19 mouse cellular contexts compared by ENCODE assay signal in the genomic region with DNA sequence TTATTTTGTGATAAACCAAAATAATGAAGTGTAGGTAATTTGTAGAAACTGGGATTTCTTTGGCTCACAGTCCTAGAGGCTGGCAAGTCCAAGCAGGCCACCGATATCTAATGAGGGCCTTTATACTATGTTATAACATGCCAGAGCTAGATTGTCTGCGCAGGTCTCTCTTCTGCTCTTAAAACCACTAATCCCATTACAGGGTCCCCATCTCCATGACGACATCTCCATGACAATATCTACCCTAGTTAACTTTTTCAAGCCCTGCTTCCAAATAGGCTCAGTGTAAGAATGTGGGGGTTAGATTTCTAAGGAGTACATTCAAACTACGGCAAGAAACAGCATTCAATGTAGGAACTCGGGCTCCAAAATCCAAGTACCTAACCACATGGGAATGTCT.
DNase-seq lines count a peak whose midpoint lies in the region; ATAC-seq lines count a peak whose summit lies in the region.
"Had no signal": no experiment of that assay in that cellular context is flagged by ENCODE, and none has a peak within 500 bp of the region (broad histone marks: within the 10 kb centered on the region; RNA-seq: fewer than 3 reads in every experiment).

No protein-coding gene starts in this region.

- H3K4me1 ChIP-seq in forebrain, embryonic 12.5 days = peaks cover 55% of the 10 kb centered on the region
- H3K4me1 ChIP-seq in midbrain, embryonic 11.5 days (ENCODE audit: control insufficient read depth, insufficient read depth, low read length) = peaks cover 32% of the 10 kb centered on the region
- H3K4me1 ChIP-seq: limb, embryonic 15.5 days; liver, embryonic 15.5 days had no signal

- peak overlapping the region; percentile 4; the same call in 1 of the 2 replicates for H3K27ac ChIP-seq in forebrain, embryonic 12.5 days
- no peak overlapping the region for H3K27ac ChIP-seq in midbrain, embryonic 11.5 days (ENCODE audit: low read depth, low read length)
- H3K27ac ChIP-seq: heart, adult 2 months; hindbrain, embryonic 14.5 days; limb, embryonic 15.5 days; liver, embryonic 15.5 days; macrophage had no signal

- no peaks in the 10 kb centered on the region for H3K27me3 ChIP-seq in forebrain, embryonic 12.5 days
- peaks cover 2% of the 10 kb centered on the region; the same call in 1 of the 2 replicates for H3K27me3 ChIP-seq in midbrain, embryonic 11.5 days (ENCODE audit: control insufficient read depth, insufficient read depth, low read length)
- H3K27me3 ChIP-seq: limb, embryonic 15.5 days had no signal

- ATAC-seq in forebrain, embryonic 12.5 days (ENCODE audit: low FRiP score) = peak; percentile 69; the same call in 1 of the 2 replicates
- peak; percentile 74 for ATAC-seq in midbrain, embryonic 11.5 days (ENCODE audit: low FRiP score)
- no peak for ATAC-seq in activated CD4-positive, CD25-positive, alpha-beta regulatory T cell, adult 4 months

- no peak overlapping the region for H3K9ac ChIP-seq in forebrain, embryonic 12.5 days
- H3K9ac ChIP-seq in midbrain, embryonic 11.5 days (ENCODE audit: low read length) = no peak overlapping the region
- H3K9ac ChIP-seq: hindbrain, embryonic 14.5 days; limb, embryonic 15.5 days; liver, embryonic 15.5 days had no signal

- no peaks in the 10 kb centered on the region for H3K36me3 ChIP-seq in forebrain, embryonic 12.5 days (replicated peaks)
- H3K36me3 ChIP-seq in midbrain, embryonic 11.5 days (ENCODE audit: control insufficient read depth, insufficient read depth, low read length) = no peaks in the 10 kb centered on the region
- H3K36me3 ChIP-seq: G1E; limb, embryonic 15.5 days; liver, embryonic 15.5 days had no signal

- no peak overlapping the region; the same call in 1 of the 2 replicates for H3K4me2 ChIP-seq in forebrain, embryonic 12.5 days
- H3K4me2 ChIP-seq in midbrain, embryonic 11.5 days = 0 out of 2 replicates have a peak overlapping the region, but pooled peaks have one; percentile 0
- H3K4me2 ChIP-seq: hindbrain, embryonic 14.5 days; limb, embryonic 15.5 days; liver, embryonic 15.5 days had no signal

- 15% methylated on average over 5 of the region's 5 CpGs for WGBS in forebrain, embryonic 12.5 days
- WGBS in midbrain, embryonic 11.5 days = 20% methylated on average over 5 of the region's 5 CpGs

- peak; percentile 22 for DNase-seq in embryo, embryonic 11 days
- DNase-seq in embryo, embryonic 9.5 days (ENCODE audit: extremely low spot score) = no peak
- peak; percentile 92 for DNase-seq in midbrain, embryonic 11.5 days (ENCODE audit: low spot score, missing footprints)
- DNase-seq in ovary, postnatal 10 days (ENCODE audit: low spot score) = no peak
- no peak for DNase-seq in MN1 (ENCODE audit: low spot score)
- DNase-seq: cerebellum, adult 8-10 months; gastrocnemius, postnatal 10 days; heart, adult 2 months; heart, postnatal 36 days; kidney, adult 8-10 months; right cerebral cortex, postnatal 4 days had no signal

- no peak overlapping the region for H3K4me3 ChIP-seq in forebrain, embryonic 12.5 days (replicated peaks)
- no peak overlapping the region for H3K4me3 ChIP-seq in midbrain, embryonic 11.5 days (ENCODE audit: low read depth, low read length)
- H3K4me3 ChIP-seq: erythroblast, embryonic 14.5 days; heart, adult 2 months; limb, embryonic 15.5 days; liver, embryonic 15.5 days had no signal

- no peaks in the 10 kb centered on the region for H3K9me3 ChIP-seq in forebrain, embryonic 12.5 days
- no peaks in the 10 kb centered on the region for H3K9me3 ChIP-seq in midbrain, embryonic 11.5 days (ENCODE audit: control insufficient read depth, low read length)
- H3K9me3 ChIP-seq: G1E; limb, embryonic 15.5 days; liver, embryonic 15.5 days had no signal

Comparison
In these comparisons a context has a peak if more than half of its experiments do, and no peak if none do; other contexts are left out.
1. DNase-seq: peak in embryo, embryonic 11 days (single experiment) and midbrain, embryonic 11.5 days (single experiment); none in embryo, embryonic 9.5 days (single experiment), ovary, postnatal 10 days (single experiment) and MN1 (single experiment).